Mouse (Mus musculus) NIH3T3 (cell line): ENCODE measurements around the gene Tmem87a.

Experiments
- DNase-seq: peaks from one replicate; pipeline ENCODE4 v3.0.0-alpha.2; 2012; ENCODE audit warnings: low read depth

Gene Tmem87a

DNA sequence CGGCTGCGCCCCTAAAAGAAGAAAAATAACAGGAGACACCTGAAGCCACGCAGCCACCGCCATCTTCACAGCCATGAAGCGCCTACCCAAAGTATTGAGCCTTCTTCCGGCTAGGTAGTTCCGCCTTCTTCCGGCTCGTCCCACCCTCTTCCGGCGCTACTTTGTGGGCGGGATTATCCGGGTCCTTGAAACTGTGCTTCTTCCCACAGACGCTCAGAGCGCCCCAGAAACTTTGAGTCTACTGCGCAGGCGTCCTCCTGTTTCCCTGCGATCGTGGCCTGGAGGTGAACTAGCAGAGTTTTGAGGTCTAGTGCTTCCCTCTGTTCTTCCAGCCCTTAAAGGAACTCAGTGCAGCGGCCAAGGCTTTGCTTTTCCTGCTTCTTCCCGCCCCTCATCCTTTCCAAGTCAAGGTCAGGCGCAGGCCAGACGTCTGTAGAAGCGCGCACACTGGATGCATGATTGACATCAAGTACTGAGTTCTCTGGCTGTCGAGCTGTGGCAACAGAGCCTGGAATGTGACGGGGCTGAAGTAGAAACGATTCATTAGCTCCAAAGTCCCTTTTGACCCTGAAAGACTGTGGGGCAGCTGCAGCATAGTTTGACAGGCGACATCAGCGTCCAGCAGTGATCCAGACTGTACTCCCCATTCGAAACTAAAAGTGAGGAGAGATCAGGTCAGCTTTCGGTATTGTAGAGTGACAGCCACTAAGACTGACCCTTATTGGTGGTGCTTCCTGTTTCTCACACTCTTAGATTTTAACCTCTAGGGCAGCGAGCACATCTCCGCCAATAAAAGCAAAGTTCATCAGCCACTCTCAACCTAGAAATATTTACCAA, at the start of gene Tmem87a:
TSS of gene Tmem87a (minus strand) at position 128 of the 837 bp plus-strand sequence.
- DNase-seq = peak; percentile 96

DNA sequence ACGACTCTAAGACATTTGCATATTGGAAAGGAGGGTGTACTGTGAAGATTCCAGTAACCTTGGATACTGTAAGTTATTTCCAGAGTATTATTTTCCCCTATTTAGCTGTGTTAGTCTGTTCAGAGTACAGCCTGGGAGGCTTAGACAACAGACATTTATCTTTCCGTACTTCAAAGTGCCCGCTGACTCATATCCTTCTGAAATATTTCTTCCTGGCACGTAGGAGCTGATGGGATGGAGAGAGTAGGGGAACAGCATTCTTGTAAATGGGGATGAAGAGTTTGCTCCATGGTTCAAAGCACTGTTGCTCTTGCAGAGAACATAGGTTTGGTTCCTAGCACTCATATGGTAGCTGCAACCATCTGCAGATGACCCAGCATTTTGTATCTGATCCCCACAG, 48.7 kb upstream of the Tmem87a start:
- peak; percentile 8 for DNase-seq

DNA sequence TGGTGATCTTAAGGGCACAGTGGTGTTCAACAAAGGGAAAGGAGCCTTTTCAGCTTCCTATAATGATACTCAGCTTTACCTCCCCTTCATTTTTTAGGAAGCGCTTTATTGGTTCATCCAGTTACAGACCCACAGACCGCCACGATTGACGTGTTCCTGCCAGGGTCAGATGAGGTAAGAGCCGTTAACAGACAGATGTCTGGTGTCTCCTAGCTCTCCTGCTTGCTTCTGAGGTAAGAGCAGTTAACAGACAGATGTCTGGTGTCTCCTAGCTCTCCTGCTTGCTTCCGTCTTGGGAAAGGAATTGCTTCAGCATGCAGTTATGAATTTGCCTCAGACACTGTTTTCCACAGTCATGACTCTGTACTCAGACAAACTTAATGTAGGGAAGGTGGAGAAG, 46.8 kb upstream of the Tmem87a start:
- DNase-seq = no peak

- no peak for DNase-seq
Measured at GRCm38 (mm10) chr2:120447306-120447705, 43.4 kb upstream of the Tmem87a start.

GRCm38 (mm10) chr2:120446373-120446772, 42.5 kb upstream of the Tmem87a start:
- no peak for DNase-seq

DNA sequence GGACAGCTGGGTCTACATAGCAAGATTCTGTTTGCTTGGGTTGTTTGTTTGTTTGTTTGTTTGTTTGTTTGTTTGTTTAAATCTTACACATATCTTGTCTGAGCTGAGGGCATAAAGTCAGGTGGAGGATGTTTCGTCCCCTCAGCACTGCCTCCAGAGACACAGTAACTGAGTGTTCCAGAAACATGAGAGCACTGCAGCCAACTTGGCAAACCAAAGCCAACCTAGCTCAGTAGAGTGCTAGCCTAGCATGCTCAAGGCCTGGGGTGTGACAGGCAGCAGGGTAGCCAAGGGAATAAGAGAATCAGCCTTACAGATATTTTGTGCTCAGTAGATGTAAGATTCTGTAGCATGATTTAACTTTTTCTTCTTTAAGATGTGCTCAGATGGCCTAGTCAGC, 40.6 kb upstream of the Tmem87a start:
- no peak for DNase-seq

- no peak for DNase-seq
Measured at GRCm38 (mm10) chr2:120424386-120424785, 20.5 kb upstream of the Tmem87a start.

DNA sequence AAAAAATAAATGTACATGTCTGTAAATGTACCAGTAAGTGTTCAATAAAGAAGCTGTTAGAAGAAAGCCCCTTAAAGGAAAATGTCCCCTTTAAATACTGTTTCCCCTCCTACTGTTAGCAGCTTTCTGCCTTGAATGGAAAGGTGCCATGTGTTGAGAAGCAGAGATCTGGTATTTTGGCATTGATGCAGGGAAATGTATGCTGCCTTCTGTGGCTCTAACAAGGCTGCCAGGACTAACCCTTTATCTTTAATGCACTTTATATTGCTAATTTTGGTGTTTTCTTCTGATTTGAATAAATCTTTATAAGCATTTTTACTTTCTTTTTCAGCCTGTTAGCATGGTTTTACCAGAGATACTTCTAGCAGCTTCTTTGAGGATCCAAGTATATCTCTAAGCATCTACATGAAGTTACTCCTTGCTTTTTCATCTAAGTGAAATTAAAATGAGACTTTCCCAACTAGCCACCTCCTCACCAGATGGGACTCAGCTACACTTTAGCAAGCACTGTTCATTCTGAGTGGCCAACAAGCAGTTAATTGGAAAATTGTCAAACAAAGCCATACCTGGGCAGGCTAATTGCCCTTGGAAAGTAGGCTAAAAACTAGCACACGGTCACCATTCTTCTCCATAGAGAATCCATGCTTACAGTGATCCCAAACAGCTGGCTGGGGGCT, 11.0 kb upstream of the Tmem87a start:
- no peak for DNase-seq

GRCm38 (mm10) chr2:120414113-120414512, 10.2 kb upstream of the Tmem87a start:
- no peak for DNase-seq

DNA sequence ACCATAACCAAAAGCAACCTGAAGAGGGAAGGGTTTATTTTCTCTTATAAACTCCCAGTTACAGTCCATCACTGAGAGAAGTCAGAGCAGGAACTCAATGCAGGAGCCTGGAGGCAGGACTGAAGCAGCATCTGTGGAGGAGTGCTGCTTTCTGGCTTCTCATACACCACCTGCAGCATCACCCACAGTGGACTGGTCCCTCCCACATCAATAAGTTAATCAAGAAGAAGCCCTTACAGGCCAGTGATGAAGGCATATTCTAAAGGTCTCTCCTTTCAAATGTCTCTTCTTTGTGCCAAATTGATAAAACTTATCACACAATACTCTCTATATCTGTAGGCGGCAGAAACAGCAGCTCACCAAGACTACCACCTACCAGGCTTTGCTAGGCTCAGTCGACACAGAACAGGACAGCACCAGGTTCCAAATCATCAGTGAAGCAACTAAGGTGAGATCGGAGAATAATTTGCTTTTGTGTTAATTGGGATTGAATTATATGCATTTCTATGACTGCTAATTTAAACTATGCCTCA, 7.2 kb upstream of the Tmem87a start:
- no peak for DNase-seq

GRCm38 (mm10) chr2:120404823-120405765, 1.2 kb upstream of the Tmem87a start:
- DNase-seq = no peak

DNA sequence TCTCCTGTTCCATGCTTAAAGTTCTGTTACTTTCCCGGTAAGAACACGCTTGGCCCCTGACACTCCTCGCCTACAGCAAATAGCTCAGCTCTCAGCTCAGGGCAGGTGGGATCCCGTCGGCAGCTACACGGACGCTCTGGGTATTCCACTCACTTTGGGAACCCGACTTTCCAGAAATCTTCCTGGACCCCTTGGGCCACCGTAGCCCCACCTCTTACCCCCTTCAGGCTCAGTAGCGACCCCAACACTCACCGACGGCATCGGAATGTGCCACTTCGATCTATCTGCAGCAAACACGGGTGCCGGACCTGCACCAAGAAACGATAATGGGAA, 294 bp downstream of the Tmem87a start, which contains the start of gene Ganc:
TSS of gene Ganc (plus strand) at position 244 of the 333 bp plus-strand sequence.
- DNase-seq = no peak

DNA sequence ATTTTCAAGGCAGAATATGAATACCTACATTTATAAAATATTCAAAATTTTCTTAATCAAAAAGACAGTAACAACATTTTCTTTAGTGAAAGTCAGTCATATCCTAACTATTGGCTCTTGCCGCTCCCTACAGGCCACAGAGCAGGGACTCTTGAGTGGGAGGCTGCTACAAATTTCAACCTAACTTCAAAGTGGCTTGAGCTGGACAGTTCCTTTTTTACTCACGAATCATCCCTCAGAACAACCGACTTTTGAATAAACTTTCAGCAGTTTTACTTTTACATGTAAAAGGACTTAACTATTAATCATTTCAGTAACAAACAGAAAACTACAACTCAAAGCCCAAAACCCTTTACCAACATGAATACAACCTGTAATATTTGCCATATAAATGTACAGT, 1.1 kb downstream of the Tmem87a start:
- peak; percentile 32 for DNase-seq

DNA sequence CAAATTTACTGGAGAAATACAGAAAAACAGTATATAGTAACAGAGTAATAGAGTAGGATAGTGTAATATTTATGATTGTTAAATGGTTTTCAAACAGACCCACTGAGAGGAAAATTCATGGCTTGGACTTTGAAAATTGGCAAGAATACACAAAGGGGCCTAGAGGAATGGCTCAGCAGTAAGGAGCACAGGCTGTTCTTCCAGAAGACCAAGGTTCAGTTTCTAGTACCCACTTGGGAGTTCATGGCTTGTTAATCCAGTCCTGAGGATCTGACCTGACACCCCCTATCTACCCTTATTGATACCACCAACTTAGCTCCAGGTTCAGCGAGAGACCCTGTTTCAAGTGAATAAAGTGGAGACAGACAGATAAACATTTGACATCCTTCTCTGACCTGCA, 6.0 kb downstream of the Tmem87a start:
- DNase-seq = no peak

- no peak for DNase-seq
Measured at GRCm38 (mm10) chr2:120392406-120392805, 11.5 kb downstream of the Tmem87a start.

DNA sequence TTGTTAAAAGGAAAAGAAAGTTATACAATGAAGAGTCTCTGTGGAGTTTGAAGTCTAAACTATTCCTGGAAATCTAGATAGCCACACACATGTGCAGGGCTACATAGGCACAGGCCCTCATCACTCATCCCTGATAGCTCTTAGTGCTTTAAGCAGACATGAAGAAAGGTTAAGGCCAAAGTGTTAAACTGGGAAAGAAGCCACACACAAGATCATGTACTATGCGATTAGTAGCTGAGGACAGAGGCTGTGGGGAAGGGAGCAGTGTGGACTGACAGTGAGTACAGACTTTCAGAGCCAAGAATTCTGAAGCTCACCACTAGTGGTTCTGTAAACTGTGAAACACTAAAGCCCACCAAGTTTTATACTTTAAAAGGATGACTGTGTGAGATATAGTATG, 13.0 kb downstream of the Tmem87a start:
- no peak for DNase-seq

DNA sequence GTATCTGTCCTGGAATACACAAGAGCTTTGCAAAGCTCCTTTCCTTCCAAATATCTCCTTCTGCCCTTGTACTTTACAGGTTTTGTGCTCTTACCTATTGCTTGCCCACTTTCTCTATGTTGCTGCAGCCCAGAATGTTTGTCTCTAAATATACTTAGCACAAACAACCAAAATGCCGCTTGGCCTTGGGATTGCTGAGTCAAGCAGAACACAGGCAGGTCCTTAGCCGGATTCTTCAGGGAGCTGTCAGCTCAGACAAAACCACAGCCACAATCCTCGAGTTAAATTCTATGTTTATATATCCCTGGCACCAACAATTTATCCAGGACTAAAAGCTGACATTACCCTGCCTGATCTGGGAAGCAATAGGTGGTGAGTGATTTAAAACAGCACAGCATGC, 14.5 kb downstream of the Tmem87a start:
- DNase-seq = no peak

DNA sequence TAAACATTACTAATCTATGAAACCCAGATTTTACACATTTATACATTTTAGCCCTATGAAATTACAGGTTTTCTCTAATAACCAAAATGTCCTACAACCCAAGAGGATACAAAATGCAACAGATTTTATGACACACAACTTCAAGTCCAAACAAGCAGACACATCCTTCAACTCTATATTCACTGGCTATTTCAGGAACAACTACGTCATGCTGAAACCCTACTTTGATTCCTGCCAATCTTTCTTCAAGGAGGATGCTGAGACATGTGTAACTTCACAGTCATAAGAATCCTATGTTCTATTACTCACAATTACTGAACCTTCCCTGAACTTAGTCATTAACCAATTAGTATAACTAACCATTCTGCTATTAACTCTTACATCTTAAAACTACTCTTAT, 16.6 kb downstream of the Tmem87a start:
- DNase-seq = no peak

- DNase-seq = no peak
Measured at GRCm38 (mm10) chr2:120386264-120386663, 17.6 kb downstream of the Tmem87a start.

DNA sequence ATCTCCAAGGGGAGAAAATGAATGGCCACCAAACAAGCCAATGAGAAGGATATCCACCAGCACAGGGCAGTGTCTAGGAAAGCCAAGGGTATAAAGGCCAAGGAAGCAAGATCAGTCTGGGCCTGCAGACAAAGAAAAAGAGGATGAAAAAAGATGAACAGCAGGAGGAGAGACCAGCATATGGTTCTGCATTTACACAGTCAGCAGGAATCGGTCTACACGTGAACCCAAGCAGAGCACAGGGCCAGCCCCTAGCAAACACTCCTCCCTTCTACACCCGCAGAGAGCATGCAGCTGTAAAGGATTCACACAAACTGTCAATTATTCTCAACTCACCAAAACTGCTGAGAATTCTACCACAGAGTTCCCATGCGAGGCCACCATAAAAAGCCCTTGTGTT, 30.1 kb downstream of the Tmem87a start:
- DNase-seq = no peak

DNA sequence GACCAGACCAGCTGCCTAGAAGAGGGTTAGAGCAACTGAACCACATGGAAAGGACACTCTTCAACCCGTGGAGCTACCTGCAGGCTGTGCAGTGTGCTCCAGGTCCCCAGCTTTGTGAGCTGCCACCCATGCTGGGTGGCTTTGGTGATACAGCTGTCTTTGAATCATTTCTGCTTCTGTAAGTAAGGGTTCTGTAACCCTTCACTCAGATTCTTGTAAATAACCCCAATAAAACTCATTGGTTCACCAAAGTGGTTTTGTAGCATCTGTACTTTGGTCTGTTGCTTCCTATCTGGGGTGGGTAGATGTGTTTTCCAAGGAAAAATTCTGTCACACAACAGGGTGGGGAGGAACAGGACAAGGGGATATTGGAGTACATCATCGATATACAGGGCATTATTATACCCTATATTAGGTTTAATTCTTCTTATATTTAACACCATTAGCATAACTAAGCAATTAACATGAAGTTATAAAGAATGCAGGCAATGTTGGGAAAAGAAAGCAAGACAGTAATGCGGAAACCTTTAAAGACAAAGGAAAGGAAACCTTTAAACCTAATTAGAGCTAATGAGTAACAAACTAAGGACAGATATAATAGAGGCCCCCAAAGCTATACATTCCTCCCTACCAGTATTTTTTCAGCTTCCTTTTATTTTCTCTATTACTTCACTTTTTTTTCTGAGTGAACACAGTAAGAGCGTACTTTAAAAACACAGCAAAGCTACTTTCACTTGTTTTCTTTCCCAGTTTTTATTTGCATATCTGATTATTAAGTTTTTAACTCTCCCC, 36.3 kb downstream of the Tmem87a start:
- DNase-seq = no peak
